Mouse (Mus musculus): ENCODE results near the gene Rassf5. TPM values are rescaled to one million over a fixed set of nuclear protein-coding genes. Genes with fewer than 3 reads are reported as not detected.

The Rassf5 gene
- total RNA-seq, 2 experiments from 2014 or later, result 3.1 to 4.3 TPM

GRCm38 (mm10) chr1:131208800-131209199, 36.3 kb downstream of the Rassf5 start:
- DNase-seq, result no peak

DNA sequence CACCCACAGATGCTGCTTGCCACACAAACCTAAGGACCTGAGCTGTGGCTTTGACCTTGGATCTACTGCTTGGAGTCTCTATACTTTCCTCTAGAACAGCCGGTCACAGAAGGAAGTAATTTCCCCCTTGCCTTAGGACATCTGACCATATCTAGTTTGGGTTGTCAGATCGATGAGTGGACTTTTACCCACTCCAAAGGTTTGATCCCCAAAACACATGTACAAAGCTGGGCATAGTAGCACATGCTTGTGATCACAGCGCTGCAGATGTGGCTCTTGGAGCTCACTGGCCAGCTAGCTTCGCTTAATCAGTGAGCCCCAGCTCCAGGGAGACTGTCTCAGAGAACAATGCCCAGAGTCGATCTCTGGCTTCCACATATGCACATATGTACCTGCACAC, 37.0 kb downstream of the Rassf5 start:
- no peak for DNase-seq

DNA sequence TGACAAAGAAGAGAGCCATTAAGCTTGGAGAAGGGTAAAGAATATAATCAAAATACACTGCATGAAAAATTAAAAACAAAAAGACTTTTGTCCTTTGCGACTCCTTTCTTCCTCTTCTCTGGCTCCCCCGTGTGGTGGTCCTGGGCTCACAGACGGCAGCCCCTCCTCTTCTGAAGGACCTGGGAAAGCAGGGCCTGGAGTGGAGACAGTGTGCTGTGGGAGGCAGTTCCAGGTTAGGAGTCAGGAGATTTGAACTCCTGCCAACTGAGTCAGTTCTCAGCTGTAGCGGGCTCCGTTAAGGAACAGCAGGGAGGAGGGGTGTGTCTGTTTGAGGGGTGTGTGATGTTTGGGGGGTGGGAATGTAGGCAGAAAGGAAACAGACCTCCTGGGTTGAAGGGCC, 37.5 kb downstream of the Rassf5 start:
- DNase-seq, result peak; percentile 82

DNA sequence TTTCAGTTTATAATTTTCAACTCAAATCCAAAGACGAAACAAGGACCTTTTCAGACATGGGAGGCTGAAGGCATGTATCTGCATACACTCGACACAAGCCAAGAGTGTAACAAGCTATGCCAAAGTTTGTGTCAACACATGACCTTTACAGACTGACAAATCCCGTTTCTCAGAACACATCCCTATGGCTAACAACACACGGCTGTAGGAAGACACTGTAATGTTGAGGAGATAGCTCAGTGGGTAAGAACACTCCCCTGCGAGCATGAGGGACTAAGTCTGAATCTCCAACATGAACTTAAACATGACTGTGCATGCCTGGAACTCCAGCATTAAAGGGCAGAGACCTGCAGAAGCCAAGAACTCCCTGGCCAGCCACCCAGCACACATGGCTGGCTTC, 38.7 kb downstream of the Rassf5 start:
- DNase-seq, result no peak

- no peak for DNase-seq
These were observed 40.6 kb downstream of the Rassf5 start for GRCm38 (mm10) chr1:131204461-131204860.

DNA sequence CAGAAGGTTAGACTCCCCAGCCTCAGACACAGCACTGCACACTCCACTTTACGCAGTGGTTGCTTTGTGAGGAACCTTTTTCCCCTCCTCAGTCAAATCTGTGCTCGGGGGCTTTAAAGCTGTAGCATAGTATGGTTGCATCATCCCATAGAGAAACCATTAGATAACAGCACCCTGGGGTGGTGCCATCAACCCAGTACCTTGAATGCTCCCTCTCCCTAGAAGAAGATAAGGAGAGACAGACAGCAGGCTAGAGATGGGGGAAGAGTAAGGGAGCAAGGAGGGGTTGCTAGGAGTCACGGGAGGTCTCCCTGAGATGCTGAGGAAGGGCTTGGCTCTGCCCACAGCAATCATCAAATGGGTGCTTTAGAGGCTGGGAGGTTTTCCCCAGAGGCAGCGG, 43.7 kb downstream of the Rassf5 start:
- DNase-seq, result no peak

DNA sequence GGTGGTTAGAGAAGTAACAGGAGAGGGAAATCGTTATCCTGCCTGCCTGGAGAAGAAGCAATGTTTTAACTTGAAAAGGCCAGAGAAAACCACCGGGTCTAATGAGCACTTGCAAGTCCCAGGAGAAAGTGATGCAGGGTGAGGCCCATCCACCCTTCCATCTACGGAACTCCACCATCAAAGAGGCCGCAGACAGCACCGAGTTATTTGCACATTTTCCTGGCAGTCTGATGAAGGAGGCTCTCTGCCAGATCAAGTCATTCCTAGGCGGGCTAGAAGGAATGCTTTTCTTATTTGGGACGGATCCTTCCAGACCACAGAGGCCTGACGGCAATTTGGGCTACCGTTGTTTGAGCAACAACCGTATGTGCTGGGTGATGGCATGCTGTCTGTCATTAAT, 44.5 kb downstream of the Rassf5 start:
- peak; percentile 28 for DNase-seq

GRCm38 (mm10) chr1:131199976-131200375, 45.1 kb downstream of the Rassf5 start:
- DNase-seq, result peak; percentile 41

DNA sequence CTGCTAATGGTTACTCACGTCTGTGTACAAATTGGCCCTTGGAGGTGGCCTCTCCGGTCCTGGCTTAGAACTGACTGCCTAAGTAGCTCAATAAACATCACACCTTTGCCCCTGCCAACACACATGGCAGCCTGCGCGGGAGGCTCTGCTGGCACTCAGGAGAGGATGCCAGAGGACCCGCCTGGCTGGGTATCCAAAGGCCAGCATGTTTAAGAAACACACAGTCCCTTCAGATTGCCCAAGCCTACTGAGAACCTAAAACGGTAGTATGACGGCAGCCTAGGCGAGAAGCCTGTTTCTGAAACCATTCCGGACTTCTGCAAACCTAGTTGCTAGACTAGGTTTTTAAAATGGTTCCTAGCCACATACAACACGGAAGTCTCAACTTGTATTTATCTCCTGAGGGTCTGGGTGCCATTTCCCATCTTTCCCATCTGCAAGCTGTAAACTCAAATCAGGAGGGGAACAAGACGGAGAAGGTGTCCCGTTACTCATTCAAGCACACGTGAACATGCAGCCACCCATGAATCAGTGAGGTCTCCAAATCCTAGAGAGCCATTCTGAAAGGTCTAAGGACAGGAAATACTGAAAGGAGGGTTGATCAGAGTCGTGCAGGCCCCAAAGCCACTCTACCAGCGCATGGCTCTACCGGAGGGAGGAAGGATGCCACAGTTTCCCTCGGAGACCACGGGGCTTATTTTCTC, 45.8 kb downstream of the Rassf5 start:
- no peak for DNase-seq

DNA sequence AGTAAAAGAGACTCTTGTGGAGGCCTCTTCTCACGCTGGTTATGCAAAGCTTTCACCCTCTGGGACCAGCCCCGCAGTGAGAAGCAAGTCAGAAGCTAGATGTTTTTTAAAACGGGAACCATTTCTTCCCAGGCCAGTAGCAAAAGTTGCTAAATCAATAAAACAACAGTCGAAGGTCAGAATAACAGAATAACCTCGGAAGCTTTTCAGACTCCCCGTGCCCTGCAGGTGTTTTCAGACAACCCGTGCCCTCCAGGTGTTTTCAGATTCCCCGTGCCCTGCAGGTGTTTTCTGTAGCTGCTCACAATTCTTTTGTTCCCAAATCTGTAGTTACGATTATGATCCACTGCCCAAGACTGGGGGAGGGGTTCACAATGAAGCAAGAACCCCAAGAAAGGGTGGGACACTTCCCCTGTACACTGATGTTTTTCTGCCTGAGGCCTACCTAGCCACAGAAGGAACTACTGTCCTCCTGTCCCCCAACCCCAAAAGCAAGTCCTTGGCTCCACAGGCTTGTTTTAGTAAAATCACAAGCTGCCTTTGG, 46.6 kb downstream of the Rassf5 start:
- no peak for DNase-seq

GRCm38 (mm10) chr1:131196107-131196506, 49.0 kb downstream of the Rassf5 start:
- no peak for DNase-seq

- DNase-seq, result no peak
These were observed 49.4 kb downstream of the Rassf5 start for GRCm38 (mm10) chr1:131195653-131196052.

DNA sequence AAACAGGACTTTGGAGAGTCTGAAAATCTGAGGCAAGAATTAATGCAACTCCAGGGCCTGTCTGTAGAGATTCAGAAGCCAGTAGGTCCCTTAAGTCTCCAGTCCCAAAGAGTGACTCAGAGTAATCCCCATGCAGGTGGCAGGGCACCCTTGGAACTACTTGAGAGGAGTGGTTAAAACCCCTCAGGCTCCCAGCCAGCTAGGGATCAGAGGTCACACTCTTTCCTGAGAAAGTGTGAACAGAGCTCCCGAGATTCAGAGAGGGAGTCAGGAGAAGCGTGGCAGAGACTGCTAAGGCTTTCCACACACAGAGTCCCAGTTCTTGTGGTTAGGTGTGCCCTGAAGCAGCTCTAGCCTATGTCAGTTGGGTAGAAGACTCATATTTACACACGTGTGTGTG, 51.3 kb downstream of the Rassf5 start:
- DNase-seq, result no peak

GRCm38 (mm10) chr1:131188655-131189054, 56.4 kb downstream of the Rassf5 start:
- DNase-seq, result no peak

GRCm38 (mm10) chr1:131187856-131188255, 57.2 kb downstream of the Rassf5 start:
- no peak for DNase-seq

- no peak for DNase-seq
These were observed 58.1 kb downstream of the Rassf5 start for GRCm38 (mm10) chr1:131186995-131187394.

- DNase-seq, result no peak
These were observed 59.1 kb downstream of the Rassf5 start for GRCm38 (mm10) chr1:131185821-131186506.

GRCm38 (mm10) chr1:131184956-131185660, 60.0 kb downstream of the Rassf5 start:
- DNase-seq, result no peak

- DNase-seq, result peak; percentile 22
These were observed 60.7 kb downstream of the Rassf5 start for GRCm38 (mm10) chr1:131184253-131184955.

GRCm38 (mm10) chr1:131183201-131183600, 61.9 kb downstream of the Rassf5 start:
- DNase-seq, result no peak

DNA sequence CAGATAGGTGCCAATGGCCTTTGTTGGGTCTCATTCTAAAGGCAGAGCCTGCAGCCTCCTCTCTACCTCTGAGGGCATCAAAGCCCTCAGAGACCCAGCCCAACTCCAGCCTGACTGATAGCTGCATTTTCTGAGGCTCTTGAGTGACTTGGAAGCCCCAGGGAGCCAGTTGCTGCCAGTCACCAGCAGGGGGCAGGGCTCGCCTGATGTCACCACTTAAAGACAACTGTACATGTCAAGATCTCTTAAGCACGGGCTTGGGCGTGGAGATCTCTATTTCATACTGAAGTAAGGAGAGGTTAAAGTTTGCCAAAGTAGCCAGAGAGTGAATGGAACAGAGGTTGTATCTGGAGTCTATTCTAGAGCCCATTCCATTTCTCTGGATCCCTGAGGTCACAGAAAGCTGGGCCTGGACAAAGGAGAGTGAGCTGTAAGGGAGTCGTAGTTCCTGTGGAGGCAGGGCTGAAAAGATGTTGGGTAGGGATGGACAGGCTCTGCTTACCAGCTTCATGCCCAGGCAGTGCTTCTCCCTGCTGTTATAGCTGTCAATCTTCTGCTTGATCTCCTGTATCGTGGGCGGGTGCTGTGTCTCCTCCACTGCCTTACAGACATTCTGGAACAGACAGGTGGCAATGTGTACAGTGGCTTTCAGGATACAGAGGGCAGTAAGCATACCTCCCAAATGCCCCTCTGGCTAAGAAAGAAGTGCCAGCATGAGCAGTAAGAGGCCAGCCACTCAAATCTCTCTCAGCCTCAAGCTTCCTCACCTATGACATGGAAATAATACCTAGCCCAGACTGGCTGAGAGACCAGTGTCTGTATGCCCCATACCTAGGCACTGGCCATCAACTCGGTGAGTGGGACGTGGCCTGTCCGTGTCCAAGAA, 63.2 kb downstream of the Rassf5 start:
- DNase-seq, result peak; percentile 83

Data from gastrocnemius, postnatal 10 days (tissue).